Mouse (Mus musculus) MEL-GATA-1-ER (cell line): ENCODE data around the gene Olig2.

ENCODE experiments used
- DNase-seq: peaks from one replicate; pipeline ENCODE4 v3.0.0-alpha.2; 2012; ENCODE audit warnings: low read depth; ENCODE audit errors: extremely low read depth

Gene Olig2

GRCm38 (mm10) chr16:91270212-91270971, 45.1 kb downstream of the Olig2 start:
- no peak for DNase-seq

DNA sequence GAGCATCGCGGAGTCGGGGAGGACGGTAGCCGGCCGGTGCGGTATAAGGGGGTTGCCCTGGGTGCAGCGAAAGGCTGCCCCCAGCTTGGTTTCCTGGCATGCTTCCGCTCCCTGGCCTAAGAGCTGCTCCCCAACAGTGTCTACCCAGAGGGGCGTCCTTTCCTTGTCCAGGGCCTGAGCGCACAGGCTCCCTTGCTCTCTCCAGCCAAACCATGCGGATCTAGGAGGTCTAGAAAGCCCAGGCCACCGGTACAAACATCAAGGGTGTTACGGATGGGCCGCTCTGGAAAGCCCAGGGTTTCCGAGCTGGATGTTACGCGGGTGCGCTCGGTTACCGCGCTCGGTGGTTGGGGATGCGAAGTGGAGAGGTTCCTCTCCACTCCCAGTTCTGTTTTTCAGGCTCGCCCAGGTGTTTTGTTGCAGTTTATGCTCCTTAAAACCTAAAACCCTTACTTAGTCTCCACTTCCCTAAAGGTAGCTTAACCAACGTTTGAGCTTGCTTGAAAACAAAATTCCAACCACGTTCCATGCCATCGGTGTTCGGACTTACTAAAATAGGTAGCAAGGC, 45.8 kb downstream of the Olig2 start:
- no peak for DNase-seq

DNA sequence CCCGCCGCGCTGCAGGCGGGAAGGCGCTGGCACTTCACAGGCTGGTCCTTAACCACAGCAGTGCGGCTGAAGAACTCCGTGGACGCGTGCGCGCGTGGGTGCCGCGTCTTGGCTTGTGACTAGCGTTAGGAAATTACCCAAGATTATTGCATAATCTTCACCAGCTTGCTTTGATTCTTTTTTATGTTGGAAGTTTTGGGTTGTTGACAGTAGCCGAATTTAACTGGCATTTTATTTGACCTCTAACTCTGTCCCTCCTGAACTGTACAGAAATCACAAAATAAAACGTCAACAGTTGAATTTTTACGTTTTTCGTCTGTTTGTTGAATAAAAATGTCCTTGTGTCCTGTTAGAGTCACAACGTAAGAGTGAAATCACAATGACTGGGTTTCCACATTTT, 46.4 kb downstream of the Olig2 start:
- no peak for DNase-seq
